Mouse (Mus musculus) adipocyte (in vitro differentiated cells): ENCODE results near the gene Dip2a.

ENCODE experiments used
- DNase-seq: peaks from one replicate; pipeline ENCODE4 v3.0.0-alpha.2; 2016; ENCODE audit warnings: low spot score

The Dip2a gene

GRCm38 (mm10) chr10:76246601-76247000, 98.5 kb downstream of the Dip2a start:
- no peak for DNase-seq

- no peak for DNase-seq
These were observed 100.0 kb downstream of the Dip2a start for GRCm38 (mm10) chr10:76245106-76245505.

- DNase-seq = no peak
These were observed 105.7 kb downstream of the Dip2a start for GRCm38 (mm10) chr10:76239401-76239800.

- DNase-seq = peak; percentile 94
These were observed 107.5 kb downstream of the Dip2a start, which contains the start of gene Prmt2 for GRCm38 (mm10) chr10:76237341-76238225. Gene Prmt2, minus strand, starts transcription at chr10:76237865.

GRCm38 (mm10) chr10:76229627-76230026, 115.5 kb downstream of the Dip2a start:
- no peak for DNase-seq

GRCm38 (mm10) chr10:76225944-76226343, 119.1 kb downstream of the Dip2a start:
- no peak for DNase-seq

GRCm38 (mm10) chr10:76218240-76218639, 126.9 kb downstream of the Dip2a start:
- no peak for DNase-seq

GRCm38 (mm10) chr10:76217056-76217455, 128.0 kb downstream of the Dip2a start:
- no peak for DNase-seq

GRCm38 (mm10) chr10:76214161-76214560, 130.9 kb downstream of the Dip2a start:
- no peak for DNase-seq

GRCm38 (mm10) chr10:76212121-76212520, 133.0 kb downstream of the Dip2a start:
- no peak for DNase-seq

- DNase-seq = no peak
These were observed 134.3 kb downstream of the Dip2a start for GRCm38 (mm10) chr10:76210806-76211205.
